Mouse (Mus musculus) liver, adult 2 months (tissue): ENCODE results near the gene Mtmr10. TPM values are rescaled to one million over a fixed set of nuclear protein-coding genes. Genes with fewer than 3 reads are reported as not detected.

ENCODE experiments used
- DNase-seq: peaks from one replicate; pipeline ENCODE4 v3.0.0-alpha.2; 2011; ENCODE audit warnings: low read depth, low spot score; ENCODE audit errors: extremely low read depth
- H3K27ac ChIP-seq: fragments of 200-500 bp; replicated peaks from 2 replicates; pipeline ENCODE4 v1.5.1; 2012; ENCODE audit warnings: low read depth, mild to moderate bottlenecking, control low read depth, inconsistent platforms, low read length; ENCODE audit not compliant: insufficient read depth
- H3K27me3 ChIP-seq: fragments of 200-500 bp; 2 replicates; pipeline ENCODE4 v1.6.1; 2012; ENCODE audit warnings: mild to moderate bottlenecking, moderate library complexity, low read length, inconsistent platforms; ENCODE audit not compliant: control insufficient read depth, insufficient read depth
- H3K36me3 ChIP-seq: fragments of 200-500 bp; 2 replicates; pipeline ENCODE4 v1.6.1; 2012; ENCODE audit warnings: low read length, inconsistent platforms; ENCODE audit not compliant: control insufficient read depth, insufficient read depth
- H3K4me1 ChIP-seq: fragments of 200-500 bp; 2 replicates; pipeline ENCODE4 v1.6.1; 2011; ENCODE audit warnings: low read length; ENCODE audit not compliant: control insufficient read depth, insufficient read depth
- H3K4me3 ChIP-seq: fragments of 200-500 bp; 2 replicates; pipeline ENCODE4 v1.5.1; 2011; ENCODE audit warnings: low read depth, mild to moderate bottlenecking, control low read depth, low read length, moderate library complexity; ENCODE audit not compliant: insufficient read depth
- H3K79me2 ChIP-seq: fragments of 200-500 bp; 2 replicates; pipeline ENCODE4 v1.6.1; 2012; ENCODE audit warnings: inconsistent platforms, mild to moderate bottlenecking, low read length, moderate library complexity; ENCODE audit not compliant: control insufficient read depth, insufficient read depth
- H3K9ac ChIP-seq: fragments of 200-500 bp; 2 replicates; pipeline ENCODE4 v1.6.1; 2012; ENCODE audit warnings: low read depth, mild to moderate bottlenecking, control low read depth, inconsistent platforms, low read length
- CTCF ChIP-seq: fragments of 200-500 bp; IDR thresholded peaks from 2 replicates; pipeline ENCODE4 v1.5.1; 2011; ENCODE audit warnings: low read depth, low read length, control low read depth
- POLR2A ChIP-seq: fragments of 200-500 bp; IDR thresholded peaks from 2 replicates; pipeline ENCODE4 v1.6.1; 2011; ENCODE audit warnings: low read length, control low read depth; ENCODE audit not compliant: insufficient read depth; ENCODE audit errors: extremely low read depth
- WGBS: fragments of 180-500 bp; shearing (Covaris S2); methylation state at CpG from one replicate; pipeline ENCODE4 v1.1.7; 2018; 5-methylcytosine and 5-hydroxymethylcytosine counted together
- polyA plus RNA-seq: library from polyadenylated mRNA; depleted of rRNA; stranded (reverse); fragments of >200 nt; gene quantifications from 2 replicates; pipeline ENCODE4 v1.2.3, GENCODE M21; 2012
- total RNA-seq: library from RNA; depleted of rRNA; stranded (reverse); fragments of >200 nt; gene quantifications from 2 replicates; pipeline ENCODE4 v1.2.3, GENCODE M21; 2014

Gene Mtmr10
- total and polyA plus RNA-seq, 2 experiments: 7.0 to 23.1 TPM

GRCm38 (mm10) chr7:64278526-64278925 lies 8.9 kb upstream of the Mtmr10 start:
- H3K4me3 ChIP-seq: no peak overlapping the region
- WGBS: 100% methylated on average over 1 of the region's 1 CpGs
- no peaks in the 10 kb centered on the region for H3K79me2 ChIP-seq
- no peaks in the 10 kb centered on the region for H3K36me3 ChIP-seq
- TF ChIP-seq CTCF (no peak), POLR2A (no peak)
- H3K4me1 ChIP-seq: no peaks in the 10 kb centered on the region
- H3K9ac ChIP-seq: no peak overlapping the region
- H3K27me3 ChIP-seq: no peaks in the 10 kb centered on the region
- DNase-seq: no peak
- no peak overlapping the region for H3K27ac ChIP-seq

- DNase-seq: peak; percentile 28
- 83% methylated on average over 3 of the region's 3 CpGs for WGBS
- Histone ChIP-seq H3K9ac (no peak overlapping the region), H3K27me3 (no peaks in the 10 kb centered on the region; the same call in 1 of the 2 replicates), H3K4me1 (no peaks in the 10 kb centered on the region), H3K4me3 (no peak overlapping the region), H3K27ac (no peak overlapping the region), H3K79me2 (no peaks in the 10 kb centered on the region), H3K36me3 (no peaks in the 10 kb centered on the region)
- no peak for TF ChIP-seq CTCF
- no peak for TF ChIP-seq POLR2A
These were observed 7.9 kb upstream of the Mtmr10 start for GRCm38 (mm10) chr7:64279548-64279947.

GRCm38 (mm10) chr7:64286566-64286965 lies 887 bp upstream of the Mtmr10 start:
- Histone ChIP-seq H3K36me3 (no peaks in the 10 kb centered on the region), H3K4me3 (no peak overlapping the region), H3K79me2 (peaks cover 6% of the 10 kb centered on the region; the same call in 1 of the 2 replicates), H3K9ac (no peak overlapping the region), H3K4me1 (peaks cover 17% of the 10 kb centered on the region), H3K27ac (no peak overlapping the region), H3K27me3 (no peaks in the 10 kb centered on the region; the same call in 1 of the 2 replicates)
- TF ChIP-seq CTCF (no peak), POLR2A (no peak)
- peak; percentile 60 for DNase-seq

- no peak overlapping the region for H3K4me3 ChIP-seq
- no peak overlapping the region for H3K27ac ChIP-seq
- H3K36me3 ChIP-seq: peaks cover 4% of the 10 kb centered on the region; the same call in 1 of the 2 replicates
- DNase-seq: peak; percentile 85
- 21% methylated on average over 7 of the region's 7 CpGs for WGBS
- peaks cover 23% of the 10 kb centered on the region for H3K79me2 ChIP-seq
- TF ChIP-seq POLR2A: no peak
- TF ChIP-seq CTCF: no peak
- no peaks in the 10 kb centered on the region for H3K27me3 ChIP-seq
- H3K9ac ChIP-seq: no peak overlapping the region
- H3K4me1 ChIP-seq: peaks cover 22% of the 10 kb centered on the region
These were observed 2.0 kb downstream of the Mtmr10 start for GRCm38 (mm10) chr7:64289416-64289815.

GRCm38 (mm10) chr7:64290431-64290830 lies 3.0 kb downstream of the Mtmr10 start:
- no peaks in the 10 kb centered on the region for H3K27me3 ChIP-seq
- no peak overlapping the region for H3K27ac ChIP-seq
- no peak overlapping the region for H3K9ac ChIP-seq
- H3K4me3 ChIP-seq: no peak overlapping the region
- peak; percentile 41 for DNase-seq
- peaks cover 22% of the 10 kb centered on the region for H3K4me1 ChIP-seq
- 39% methylated on average over 6 of the region's 6 CpGs for WGBS
- TF ChIP-seq CTCF: no peak
- TF ChIP-seq POLR2A: no peak
- peaks cover 4% of the 10 kb centered on the region; the same call in 1 of the 2 replicates for H3K36me3 ChIP-seq
- H3K79me2 ChIP-seq: peaks cover 24% of the 10 kb centered on the region

GRCm38 (mm10) chr7:64291722-64292121 lies 4.3 kb downstream of the Mtmr10 start:
- no peak for DNase-seq
- no peak overlapping the region for H3K9ac ChIP-seq
- H3K27me3 ChIP-seq: no peaks in the 10 kb centered on the region
- H3K79me2 ChIP-seq: peaks cover 24% of the 10 kb centered on the region
- no peak overlapping the region for H3K27ac ChIP-seq
- no peak overlapping the region for H3K4me3 ChIP-seq
- peaks cover 7% of the 10 kb centered on the region; the same call in 1 of the 2 replicates for H3K36me3 ChIP-seq
- WGBS: 88% methylated on average over 10 of the region's 10 CpGs
- peaks cover 19% of the 10 kb centered on the region for H3K4me1 ChIP-seq
- TF ChIP-seq CTCF (no peak), POLR2A (no peak)
